Mouse (Mus musculus): ENCODE results near the gene Gm49333. TPM values are rescaled to one million over a fixed set of nuclear protein-coding genes. Genes with fewer than 3 reads are reported as not detected.

Gm49333 gene
- polyA plus RNA-seq, 1 experiment from 2014 or later, result not detected

- no peak for ATAC-seq (replicated peaks; ENCODE audit: insufficient number of reproducible peaks, insufficient read depth, low FRiP score, low read depth)
- Histone ChIP-seq H3K36me3 (peaks cover 21% of the 10 kb centered on the region), H3K4me3 (no peak overlapping the region), H3K4me1 (replicated peaks) (peaks cover 2% of the 10 kb centered on the region), H3K9me3 (replicated peaks) (no peaks in the 10 kb centered on the region), H3K9ac (no peak overlapping the region), H3K27ac (no peak overlapping the region), H3K4me2 (no peak overlapping the region), H3K27me3 (peaks cover 5% of the 10 kb centered on the region; the same call in 1 of the 2 replicates)
- WGBS, result 54% methylated on average over 9 of the region's 9 CpGs
Measured at GRCm38 (mm10) chr16:20604705-20605104, 6.7 kb upstream of the Gm49333 start.

DNA sequence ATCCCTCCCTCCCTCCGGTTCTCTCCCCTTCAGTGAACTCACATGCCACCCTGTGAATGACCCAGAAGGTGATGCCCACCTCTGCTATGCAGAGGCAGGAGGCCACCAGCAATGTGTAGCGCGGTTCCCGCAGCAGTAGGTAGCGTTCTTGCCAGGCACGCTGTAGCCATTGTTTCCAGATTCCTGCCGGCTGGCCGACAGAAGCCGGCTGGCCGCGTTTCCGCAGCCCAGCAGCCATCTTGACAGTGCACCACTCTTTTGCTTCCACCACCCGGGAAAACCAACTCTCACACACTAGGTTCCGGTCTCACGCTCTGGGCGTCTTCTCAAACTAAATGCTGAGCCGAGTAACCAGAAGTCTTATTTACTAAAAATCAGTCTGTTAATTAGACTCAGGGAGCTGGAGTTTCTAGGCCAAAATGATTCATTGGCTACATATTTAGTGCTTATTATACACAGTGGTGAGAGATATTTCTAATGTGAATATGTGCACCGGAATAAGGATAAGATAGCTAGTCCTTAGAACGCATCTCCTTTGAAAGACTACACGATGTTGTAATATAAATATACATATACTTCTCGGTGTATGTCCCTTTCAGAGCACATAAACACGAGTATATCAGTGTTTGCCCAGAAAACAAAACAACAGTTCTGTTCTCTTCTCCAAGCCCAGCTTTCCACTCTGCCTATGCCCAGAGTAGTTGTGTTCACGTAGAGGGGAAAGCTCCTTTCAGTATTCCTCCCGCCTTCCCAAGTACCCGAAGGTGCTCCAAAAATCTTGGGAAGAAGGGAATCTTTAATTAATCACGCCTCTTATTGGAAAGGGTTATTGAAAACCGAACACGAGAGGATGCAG is 681 bp upstream of the Gm49333 start:
- Histone ChIP-seq H3K4me1 (replicated peaks) (peaks cover 15% of the 10 kb centered on the region), H3K4me2 (peak overlapping the region; percentile 90), H3K9ac (peak overlapping the region; percentile 82), H3K36me3 (peaks cover 15% of the 10 kb centered on the region), H3K27me3 (no peaks in the 10 kb centered on the region), H3K27ac (peak overlapping the region; percentile 79), H3K4me3 (peak overlapping the region; percentile 83), H3K9me3 (replicated peaks) (no peaks in the 10 kb centered on the region)
- WGBS, result under 1% methylated on average over 28 of the region's 28 CpGs
- ATAC-seq (replicated peaks; ENCODE audit: insufficient number of reproducible peaks, insufficient read depth, low FRiP score, low read depth), result no peak

GRCm38 (mm10) chr16:20619541-20620398 is 8.4 kb downstream of the Gm49333 start:
- WGBS, result 3% methylated on average over 79 of the region's 83 CpGs
- Histone ChIP-seq H3K36me3 (no peaks in the 10 kb centered on the region), H3K9me3 (replicated peaks) (no peaks in the 10 kb centered on the region), H3K4me1 (replicated peaks) (peaks cover 33% of the 10 kb centered on the region), H3K4me2 (peak overlapping the region; percentile 100), H3K27me3 (peaks cover 64% of the 10 kb centered on the region), H3K27ac (no peak overlapping the region), H3K4me3 (peak overlapping the region; percentile 69), H3K9ac (no peak overlapping the region)
- peak; percentile 66 for ATAC-seq (replicated peaks; ENCODE audit: insufficient number of reproducible peaks, insufficient read depth, low FRiP score, low read depth)

GRCm38 (mm10) chr16:20620399-20620735 is 9.0 kb downstream of the Gm49333 start:
- no peak for ATAC-seq (replicated peaks; ENCODE audit: insufficient number of reproducible peaks, insufficient read depth, low FRiP score, low read depth)
- H3K9me3 ChIP-seq (replicated peaks), result no peaks in the 10 kb centered on the region
- H3K27ac ChIP-seq, result no peak overlapping the region
- peaks cover 33% of the 10 kb centered on the region for H3K4me1 ChIP-seq (replicated peaks)
- peak overlapping the region; percentile 69 for H3K4me3 ChIP-seq
- peak overlapping the region; percentile 100 for H3K4me2 ChIP-seq
- 2% methylated on average over 9 of the region's 9 CpGs for WGBS
- H3K27me3 ChIP-seq, result peaks cover 64% of the 10 kb centered on the region
- H3K9ac ChIP-seq, result no peak overlapping the region
- H3K36me3 ChIP-seq, result no peaks in the 10 kb centered on the region

DNA sequence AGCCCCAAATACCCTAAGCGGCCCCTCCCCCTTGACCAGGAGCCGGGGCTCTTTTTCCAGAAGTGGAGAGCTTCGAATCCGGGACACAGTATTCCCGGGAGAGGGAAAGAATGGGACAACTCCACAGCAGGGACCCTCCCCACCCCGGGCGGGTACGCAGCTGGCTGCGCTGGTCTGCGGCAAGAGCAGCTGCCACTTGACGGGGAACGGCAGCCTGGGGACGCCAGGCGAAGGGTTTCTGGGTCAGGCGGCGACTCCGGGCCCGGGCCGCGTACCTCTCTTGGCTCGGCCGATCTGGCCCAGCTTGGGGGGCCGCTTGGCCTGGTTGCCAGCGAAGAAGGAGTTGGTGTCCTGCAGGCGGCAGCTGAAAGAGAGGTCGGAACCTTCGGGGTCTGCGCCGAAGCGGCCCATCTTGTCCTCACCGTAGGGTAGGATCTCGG is 9.4 kb downstream of the Gm49333 start:
- H3K27ac ChIP-seq, result no peak overlapping the region
- peaks cover 64% of the 10 kb centered on the region for H3K27me3 ChIP-seq
- H3K9ac ChIP-seq, result peak overlapping the region; percentile 58
- no peaks in the 10 kb centered on the region for H3K36me3 ChIP-seq
- peak overlapping the region; percentile 69 for H3K4me3 ChIP-seq
- H3K9me3 ChIP-seq (replicated peaks), result no peaks in the 10 kb centered on the region
- no peak for ATAC-seq (replicated peaks; ENCODE audit: insufficient number of reproducible peaks, insufficient read depth, low FRiP score, low read depth)
- peaks cover 33% of the 10 kb centered on the region for H3K4me1 ChIP-seq (replicated peaks)
- peak overlapping the region; percentile 100 for H3K4me2 ChIP-seq
- under 1% methylated on average over 29 of the region's 32 CpGs for WGBS

- peak; percentile 57 for ATAC-seq (replicated peaks; ENCODE audit: insufficient number of reproducible peaks, insufficient read depth, low FRiP score, low read depth)
Measured at GRCm38 (mm10) chr16:20621191-20621990, 10.0 kb downstream of the Gm49333 start, which contains the start of gene Camk2n2. Camk2n2 (minus strand) TSS chr16:20621287.

DNA sequence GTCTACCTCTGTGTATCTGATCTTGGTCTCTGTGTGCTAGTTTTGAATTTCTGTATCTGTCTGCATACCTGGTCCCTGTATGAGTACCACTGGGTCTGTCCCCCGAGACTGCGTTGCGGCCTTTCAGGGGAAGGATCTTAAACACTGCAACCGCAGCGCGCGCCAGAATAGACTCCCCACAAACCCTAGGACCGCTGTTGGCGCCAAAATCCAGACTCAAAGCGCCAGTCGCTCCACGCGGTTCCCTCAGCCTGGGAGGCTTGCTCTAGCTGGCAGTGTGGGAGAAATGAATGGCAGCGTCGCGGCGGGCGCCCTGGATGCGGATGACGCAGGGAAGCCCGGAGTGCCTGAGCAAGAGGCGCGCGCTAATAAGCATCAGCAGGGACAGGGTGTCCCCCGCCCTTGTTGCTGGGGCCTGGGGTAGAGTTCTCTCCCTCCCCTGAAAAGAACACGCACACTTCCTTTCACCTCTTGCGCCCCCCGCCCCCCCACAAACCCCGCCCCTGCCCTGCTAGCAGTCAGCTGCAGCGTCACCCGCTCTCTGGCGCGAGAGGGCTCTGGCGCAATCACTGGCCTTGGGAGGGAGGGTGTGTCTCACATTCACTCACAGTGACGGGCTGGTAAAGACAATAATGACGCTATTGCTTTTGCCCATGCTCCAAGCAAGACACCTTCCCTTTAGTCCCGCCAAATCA is 10.7 kb downstream of the Gm49333 start:
- Histone ChIP-seq H3K4me2 (peak overlapping the region; percentile 100), H3K36me3 (no peaks in the 10 kb centered on the region), H3K4me3 (peak overlapping the region; percentile 69), H3K4me1 (replicated peaks) (peaks cover 33% of the 10 kb centered on the region), H3K9me3 (replicated peaks) (no peaks in the 10 kb centered on the region), H3K9ac (peak overlapping the region; percentile 58), H3K27ac (no peak overlapping the region), H3K27me3 (peaks cover 69% of the 10 kb centered on the region)
- ATAC-seq (replicated peaks; ENCODE audit: insufficient number of reproducible peaks, insufficient read depth, low FRiP score, low read depth), result 0 out of 2 replicates have a peak, but pooled peaks have one; percentile 23
- under 1% methylated on average over 37 of the region's 37 CpGs for WGBS

More at GRCm38 (mm10) chr16:20621191-20621990, 10.0 kb downstream of the Gm49333 start, which contains the start of gene Camk2n2:
- Histone ChIP-seq H3K9ac (peak within 1 kb of the TSS; percentile 58), H3K4me2 (peak within 1 kb of the TSS; percentile 100), H3K27me3 (peaks cover 66% of the 10 kb centered on the region), H3K4me3 (peak within 1 kb of the TSS; percentile 69), H3K4me1 (replicated peaks) (peaks cover 33% of the 10 kb centered on the region), H3K27ac (no peak within 1 kb of the TSS), H3K9me3 (replicated peaks) (no peaks in the 10 kb centered on the region), H3K36me3 (no peaks in the 10 kb centered on the region)
- WGBS, result under 1% methylated on average over 54 of the region's 92 CpGs

- no peak overlapping the region for H3K4me3 ChIP-seq
- no peaks in the 10 kb centered on the region for H3K36me3 ChIP-seq
- H3K27me3 ChIP-seq, result peaks cover 62% of the 10 kb centered on the region
- no peak for ATAC-seq (replicated peaks; ENCODE audit: insufficient number of reproducible peaks, insufficient read depth, low FRiP score, low read depth)
- H3K9me3 ChIP-seq (replicated peaks), result no peaks in the 10 kb centered on the region
- 44% methylated on average over 2 of the region's 2 CpGs for WGBS
- H3K9ac ChIP-seq, result no peak overlapping the region
- no peak overlapping the region for H3K27ac ChIP-seq
- H3K4me1 ChIP-seq (replicated peaks), result peaks cover 33% of the 10 kb centered on the region
- no peak overlapping the region for H3K4me2 ChIP-seq
Measured at GRCm38 (mm10) chr16:20623211-20623610, 11.8 kb downstream of the Gm49333 start.

- no peak overlapping the region for H3K9ac ChIP-seq
- H3K27me3 ChIP-seq, result peaks cover 40% of the 10 kb centered on the region
- ATAC-seq (replicated peaks; ENCODE audit: insufficient number of reproducible peaks, insufficient read depth, low FRiP score, low read depth), result no peak
- peaks cover 6% of the 10 kb centered on the region for H3K4me1 ChIP-seq (replicated peaks)
- H3K4me2 ChIP-seq, result no peak overlapping the region
- 60% methylated on average over 11 of the region's 11 CpGs for WGBS
- H3K9me3 ChIP-seq (replicated peaks), result no peaks in the 10 kb centered on the region
- H3K27ac ChIP-seq, result no peak overlapping the region
- no peak overlapping the region for H3K4me3 ChIP-seq
- H3K36me3 ChIP-seq, result no peaks in the 10 kb centered on the region
Measured at GRCm38 (mm10) chr16:20628871-20629391, 17.5 kb downstream of the Gm49333 start.
